Comparison of ENCODE assay signal across 8 mouse cellular contexts in genomic region chrX:140600410-140601109, GRCm38 (mm10). TPM values are rescaled to one million over a fixed set of nuclear protein-coding genes. Genes with fewer than 3 reads are reported as not detected.
DNase-seq lines count a peak whose midpoint lies in the region; ATAC-seq lines count a peak whose summit lies in the region.

Gene Tsc22d3, minus strand, starts transcription at chrX:140600659.

- peaks cover 6% of the 10 kb centered on the region; the same call in 1 of the 2 replicates for H3K4me1 ChIP-seq in embryonic facial prominence, embryonic 10.5 days
- 0 out of 2 replicates have a peak, but pooled peaks cover 4% of the 10 kb centered on the region for H3K4me1 ChIP-seq in intestine, embryonic 16.5 days (ENCODE audit: control insufficient read depth, insufficient read depth, low read length)

- H3K4me3 ChIP-seq in embryonic facial prominence, embryonic 10.5 days, result peak within 1 kb of the TSS; percentile 63
- peak within 1 kb of the TSS; percentile 55 for H3K4me3 ChIP-seq in intestine, embryonic 16.5 days (ENCODE audit: low read length)

- 27% methylated on average over 28 of the region's 28 CpGs for WGBS in embryonic facial prominence, embryonic 10.5 days
- WGBS in intestine, embryonic 16.5 days, result 20% methylated on average over 28 of the region's 28 CpGs

- intact Hi-C loops in left cerebral cortex, postnatal 25 days (cut with DNase I), result loop anchor here (1.0 to 5.0 kb wide), 2 partner anchors 108 to 123 kb away; no protein-coding TSS in a partner anchor

- peak within 1 kb of the TSS; percentile 60; the same call in 1 of the 2 replicates for H3K9ac ChIP-seq in intestine, embryonic 16.5 days (ENCODE audit: low read depth, low read length)

- peak within 1 kb of the TSS; percentile 86 for H3K4me2 ChIP-seq in intestine, embryonic 16.5 days (ENCODE audit: low read depth, low read length)

- H3K27ac ChIP-seq in embryonic facial prominence, embryonic 10.5 days (replicated peaks), result no peak within 1 kb of the TSS
- no peak within 1 kb of the TSS for H3K27ac ChIP-seq in intestine, embryonic 16.5 days (ENCODE audit: low read length)

- peak; percentile 26 for DNase-seq in ovary, adult 18-20 months (ENCODE audit: low spot score)
- DNase-seq in ovary, postnatal 10 days (ENCODE audit: low spot score), result no peak
- peak; percentile 51 for DNase-seq in embryonic facial prominence, embryonic 10.5 days (ENCODE audit: low spot score)
- peak; percentile 44 to 55 for DNase-seq in left cerebral cortex, postnatal 25 days (ENCODE audit: low spot score in 2 of 2)
- peak; percentile 52 for DNase-seq in skeletal muscle tissue, adult 2 months (ENCODE audit: low read depth, low spot score)

- peaks cover 8% of the 10 kb centered on the region; the same call in 1 of the 2 replicates for H3K9me3 ChIP-seq in embryonic facial prominence, embryonic 10.5 days
- H3K9me3 ChIP-seq in intestine, embryonic 16.5 days (ENCODE audit: control insufficient read depth, low read length), result no peaks in the 10 kb centered on the region

- H3K27me3 ChIP-seq in embryonic facial prominence, embryonic 10.5 days (replicated peaks; ENCODE audit: low read depth, poor library complexity, severe bottlenecking), result peaks cover 96% of the 10 kb centered on the region
- H3K27me3 ChIP-seq in intestine, embryonic 16.5 days (replicated peaks; ENCODE audit: control insufficient read depth, insufficient read depth, low read length), result peaks cover 23% of the 10 kb centered on the region

- peak; percentile 65 for ATAC-seq in granulocyte monocyte progenitor cell, adult 5-6 weeks (replicated peaks; ENCODE audit: poor library complexity, severe bottlenecking)
- peak; percentile 43; the same call in 1 of the 2 replicates for ATAC-seq in intestine, embryonic 16.5 days
- ATAC-seq in megakaryocyte-erythroid progenitor cell, adult 5-6 weeks (replicated peaks; ENCODE audit: low FRiP score, low TSS enrichment, poor library complexity, severe bottlenecking), result peak; percentile 83

- no peaks in the 10 kb centered on the region for H3K36me3 ChIP-seq in embryonic facial prominence, embryonic 10.5 days (replicated peaks)
- no peaks in the 10 kb centered on the region for H3K36me3 ChIP-seq in intestine, embryonic 16.5 days (ENCODE audit: control insufficient read depth, insufficient read depth, low read length)

RNA-seq across cellular contexts. Expression of gene Tsc22d3, which starts in this region (rescaled TPM):
- polyA plus RNA-seq in embryonic facial prominence, embryonic 10.5 days (2016; fragmentation: Nextera tagmentation; extraction: Ambion mirVana), result 112 and 115 TPM in 2 replicates
- 18.4 and 19.9 TPM in 2 replicates for total RNA-seq in granulocyte monocyte progenitor cell, adult 5-6 weeks (2014; fragmentation: Nextera tagmentation)
- 19.7 and 30.0 TPM in 2 replicates for total RNA-seq in granulocyte monocyte progenitor cell, adult 5-6 weeks (2017)
- 71.2 and 75.0 TPM in 2 replicates for polyA plus RNA-seq in intestine, embryonic 16.5 days (2015; fragmentation: Nextera tagmentation; extraction: Ambion mirVana)
- total RNA-seq in left cerebral cortex, postnatal 25 days (2021), result 100 to 1,000 TPM; 113 to 134 TPM
- total RNA-seq in megakaryocyte-erythroid progenitor cell, adult 5-6 weeks (2014; fragmentation: Nextera tagmentation), result 10.3 and 17.6 TPM in 2 replicates
- 20.5 and 24.5 TPM in 2 replicates for total RNA-seq in megakaryocyte-erythroid progenitor cell, adult 5-6 weeks (2017)
